Mouse (Mus musculus) layer of hippocampus, postnatal 14 days (tissue): ENCODE data around the gene Armc9. TPM values are rescaled to one million over a fixed set of nuclear protein-coding genes. Genes with fewer than 3 reads are reported as not detected.

Experiments
- DNase-seq, 2 experiments: peaks; one replicate each; pipeline ENCODE4 v3.0.0; 2021 to 2022; ENCODE audit warnings: low spot score in 2 of 2, mixed read lengths in 1 of 2
- total RNA-seq, 2 experiments: library from RNA; stranded (reverse); gene quantifications; 2 replicates each; pipeline ENCODE4 v1.2.3; 2021

Armc9 gene
- total RNA-seq, 2 experiments from 2014 or later = 35.7 to 37.2 TPM

DNA sequence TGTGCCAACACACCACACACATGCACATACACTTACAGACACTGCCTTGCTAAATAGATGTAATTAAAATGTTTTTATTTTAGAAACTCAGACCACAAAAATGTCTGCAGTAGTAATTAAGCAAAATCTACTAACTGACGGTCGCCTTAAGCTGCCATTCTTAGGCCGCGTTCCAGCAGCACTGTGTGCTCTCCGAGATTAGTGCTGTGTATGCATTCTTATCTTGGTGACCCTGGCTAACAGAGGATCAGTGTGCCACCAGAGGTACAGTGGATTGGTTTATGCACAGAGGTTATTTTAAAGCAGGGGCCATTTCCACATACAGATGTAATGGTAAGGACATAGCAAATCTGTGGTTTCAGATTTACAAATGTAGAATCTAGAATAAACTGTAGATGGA lies 6.5 kb downstream of the Armc9 start:
- no peak for DNase-seq

- DNase-seq = no peak
These were observed 20.0 kb downstream of the Armc9 start for GRCm38 (mm10) chr1:86174602-86175001.

GRCm38 (mm10) chr1:86176066-86176465 lies 21.5 kb downstream of the Armc9 start:
- no peak for DNase-seq

GRCm38 (mm10) chr1:86178462-86179253 lies 24.1 kb downstream of the Armc9 start:
- DNase-seq = peak; percentile 76 to 85

- DNase-seq = no peak
These were observed 27.6 kb downstream of the Armc9 start for GRCm38 (mm10) chr1:86182004-86182709.

- no peak for DNase-seq
These were observed 29.1 kb downstream of the Armc9 start for GRCm38 (mm10) chr1:86183577-86184263.

DNA sequence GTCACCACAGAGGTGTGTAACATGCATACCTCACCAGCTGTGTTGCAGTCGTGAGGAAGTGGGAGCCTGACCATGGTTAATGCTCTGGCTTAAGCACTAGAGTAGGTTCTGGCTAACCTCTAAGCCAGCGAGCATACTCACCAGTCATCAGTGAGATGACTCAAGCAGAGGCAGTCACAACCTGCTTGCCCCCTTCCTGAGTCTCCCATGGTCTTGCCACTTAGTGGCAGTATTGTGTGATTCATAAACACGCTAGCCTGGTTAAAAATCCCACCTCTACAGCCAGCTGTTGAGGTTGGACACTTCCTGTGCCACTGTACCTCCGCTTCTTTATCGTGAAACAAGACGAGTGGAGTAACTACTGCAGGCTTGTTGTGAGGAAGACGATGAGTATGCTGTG lies 32.2 kb downstream of the Armc9 start:
- DNase-seq = no peak

GRCm38 (mm10) chr1:86187856-86188255 lies 33.3 kb downstream of the Armc9 start:
- DNase-seq = no peak

DNA sequence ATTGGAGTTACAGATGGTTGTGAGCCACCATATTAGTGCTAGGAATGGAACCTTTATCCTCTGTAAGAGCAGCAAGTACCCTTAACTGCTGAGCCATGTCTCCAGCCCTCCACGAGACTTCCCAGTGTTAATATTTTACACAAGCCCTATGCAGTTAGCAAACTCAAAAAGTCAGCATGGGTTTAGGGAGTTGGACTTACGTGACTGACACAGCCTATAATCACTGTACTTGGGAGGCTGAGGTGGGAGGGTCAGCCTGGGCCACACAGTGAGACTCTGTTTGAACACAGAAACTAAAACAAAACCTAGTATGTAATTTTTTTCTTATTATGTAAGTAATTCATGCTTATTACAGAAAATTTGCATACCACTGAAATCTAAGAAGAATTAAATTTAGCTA lies 33.7 kb downstream of the Armc9 start:
- no peak for DNase-seq

DNA sequence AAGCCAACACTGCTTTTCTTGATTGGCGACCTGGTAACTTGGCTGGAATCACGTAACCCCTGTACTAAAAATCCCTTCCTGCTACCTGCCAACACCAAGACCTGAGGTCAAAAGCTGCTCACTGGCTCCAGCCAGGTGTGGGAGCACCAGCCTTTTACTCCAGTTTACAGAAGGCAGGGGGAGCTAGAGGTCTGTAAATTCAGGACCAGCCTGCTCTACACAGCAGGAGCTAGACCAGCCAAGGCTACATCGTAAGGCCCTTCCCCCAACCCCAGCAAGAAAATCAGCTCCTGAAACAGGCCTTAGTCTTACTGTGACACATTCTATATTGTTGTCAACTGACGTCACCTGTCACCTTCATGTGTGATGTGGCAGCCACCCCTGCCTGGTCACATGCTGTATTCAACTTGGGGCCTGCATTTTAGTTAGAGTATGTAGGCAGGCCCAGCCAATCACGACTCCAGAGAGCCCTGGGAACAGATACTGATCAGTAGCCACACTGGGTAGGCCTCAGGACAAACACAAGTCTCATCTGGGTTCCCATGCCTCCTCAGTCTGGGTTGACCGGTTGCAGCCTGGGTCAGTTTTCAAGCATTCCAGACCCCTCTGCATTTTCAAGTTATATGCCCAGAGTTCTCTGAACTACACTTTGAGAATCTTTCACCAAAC lies 34.6 kb downstream of the Armc9 start:
- DNase-seq = no peak

GRCm38 (mm10) chr1:86190843-86191242 lies 36.3 kb downstream of the Armc9 start:
- no peak for DNase-seq

- no peak for DNase-seq
These were observed 39.5 kb downstream of the Armc9 start for GRCm38 (mm10) chr1:86194044-86194443.

DNA sequence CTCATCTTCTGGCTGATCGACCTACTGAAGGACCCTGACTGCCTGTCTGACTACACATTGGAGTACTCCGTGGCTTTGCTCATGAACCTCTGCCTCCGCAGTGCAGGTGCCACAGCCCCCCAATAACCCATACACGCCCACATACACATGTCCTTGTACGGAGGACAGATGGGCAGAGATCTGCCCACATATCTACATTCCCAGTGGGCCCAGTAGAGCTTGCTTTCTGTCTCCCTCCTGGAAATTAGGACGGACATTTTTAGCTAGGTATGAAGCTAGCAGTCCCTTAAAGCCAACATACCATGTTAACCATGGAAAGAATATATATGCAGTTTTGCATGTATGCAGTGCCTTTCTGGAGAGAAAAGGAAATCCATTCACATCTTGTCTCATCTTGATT lies 43.7 kb downstream of the Armc9 start:
- DNase-seq = no peak

DNA sequence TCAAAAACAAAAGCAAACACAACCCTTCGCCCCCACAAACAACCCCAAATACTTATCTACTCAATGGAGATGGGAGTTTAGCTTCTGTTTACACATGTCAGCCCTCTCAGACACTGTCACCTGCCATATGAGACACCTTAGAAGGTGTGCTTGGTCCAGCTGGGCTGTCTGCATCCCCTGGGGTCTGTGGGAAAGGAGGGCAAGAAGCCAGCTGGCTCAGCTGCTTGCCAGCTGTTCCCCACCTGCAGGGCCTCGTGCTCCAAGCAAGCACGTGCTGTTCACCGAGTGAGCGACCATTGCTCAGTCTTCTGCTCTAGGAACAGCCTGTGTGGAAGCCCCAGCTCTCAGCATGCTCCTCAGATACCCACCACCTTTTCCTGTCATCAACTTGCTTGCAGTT lies 44.4 kb downstream of the Armc9 start:
- no peak for DNase-seq

- DNase-seq = no peak
These were observed 46.7 kb downstream of the Armc9 start for GRCm38 (mm10) chr1:86201312-86201711.

DNA sequence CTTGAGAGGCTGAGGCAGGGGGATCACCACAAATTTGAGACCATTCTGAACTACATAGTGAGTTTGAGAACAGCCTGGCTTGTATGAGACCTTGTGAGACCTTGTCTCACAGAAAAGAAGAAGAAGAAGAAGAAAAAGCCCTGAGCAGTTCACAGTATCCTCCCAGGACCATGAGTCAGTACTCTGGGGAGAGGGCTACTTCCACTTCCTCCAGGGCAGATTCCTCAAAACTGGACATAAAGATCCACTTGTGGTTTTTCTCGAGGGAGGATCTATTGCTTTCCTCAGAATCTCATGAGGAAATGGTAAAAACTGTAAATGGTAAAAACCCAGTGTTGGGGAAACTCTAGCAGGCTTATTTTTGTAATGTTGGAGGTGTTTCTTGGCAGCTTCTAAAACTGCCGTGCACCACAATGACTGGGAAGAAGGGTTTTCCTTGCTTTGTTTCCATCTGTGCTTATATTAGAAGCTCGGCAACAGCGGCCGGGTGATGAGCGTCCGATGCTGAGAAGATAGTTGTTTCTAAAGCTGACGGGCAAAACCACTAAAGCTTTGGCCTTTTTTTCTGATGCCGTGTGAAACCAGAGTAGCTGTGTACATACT lies 48.1 kb downstream of the Armc9 start:
- no peak for DNase-seq

GRCm38 (mm10) chr1:86210676-86211075 lies 56.1 kb downstream of the Armc9 start:
- no peak for DNase-seq

DNA sequence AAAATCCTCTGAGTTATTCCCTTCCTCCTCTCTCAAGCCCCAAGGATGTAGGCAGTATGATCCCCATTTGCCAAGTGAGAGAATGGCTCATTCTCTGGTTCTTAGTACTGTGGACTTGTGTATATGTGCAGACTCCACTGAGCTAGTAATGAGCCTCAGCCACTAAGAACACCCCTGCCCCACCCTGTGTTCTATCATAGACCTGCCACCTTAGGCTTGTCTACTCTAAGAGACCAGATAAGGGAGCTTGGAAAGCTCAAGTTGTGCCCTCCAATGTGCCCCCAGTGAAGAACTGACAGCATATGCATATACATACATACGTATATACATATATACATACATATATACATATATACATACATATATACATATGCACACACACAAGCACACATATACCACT lies 56.9 kb downstream of the Armc9 start:
- DNase-seq = no peak

- DNase-seq = no peak
These were observed 58.2 kb downstream of the Armc9 start for GRCm38 (mm10) chr1:86212731-86213130.

DNA sequence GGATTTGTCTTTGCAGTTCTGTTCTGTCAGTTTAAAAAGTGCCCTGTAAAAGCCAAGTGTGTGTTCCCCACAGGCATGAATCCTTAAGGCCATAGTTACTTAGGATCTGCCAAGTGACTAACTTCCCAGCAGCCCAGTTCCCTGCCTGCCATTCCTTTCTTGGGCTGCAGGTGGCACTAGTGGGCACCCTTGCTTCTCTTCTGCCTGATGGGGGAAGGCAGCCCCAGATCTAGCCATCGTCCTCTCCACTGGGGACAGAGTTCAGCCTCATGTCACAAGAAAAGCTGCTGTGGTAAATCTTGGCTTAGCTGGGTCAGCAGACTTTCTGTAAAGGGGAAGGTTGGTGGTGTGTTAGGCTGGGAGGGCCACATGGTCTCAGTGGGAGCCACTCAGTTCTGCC lies 59.6 kb downstream of the Armc9 start:
- DNase-seq = peak; percentile 82 to 87

DNA sequence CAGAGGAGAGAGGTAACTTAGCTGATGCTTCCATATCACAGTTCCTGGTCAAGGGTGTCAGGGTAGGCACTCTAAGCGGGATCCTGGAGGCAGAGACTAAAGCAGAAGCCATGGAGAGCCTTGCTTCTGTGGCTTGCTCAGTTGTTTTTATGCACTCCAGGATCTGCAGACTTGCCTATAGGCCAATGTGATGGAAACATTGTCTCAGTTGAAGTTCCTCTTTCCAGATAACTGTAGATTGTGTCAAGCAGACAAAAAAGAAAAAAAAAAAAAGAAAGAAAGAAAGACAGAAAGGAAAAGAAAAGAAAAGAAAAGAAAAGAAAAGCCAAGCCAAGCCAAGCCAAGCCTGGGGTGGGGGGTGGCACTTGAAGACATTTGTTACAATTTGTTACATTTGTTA lies 60.7 kb downstream of the Armc9 start:
- DNase-seq = no peak
